Mouse (Mus musculus): Measurements from ENCODE around the gene Tnxb. TPM values are rescaled to one million over a fixed set of nuclear protein-coding genes. Genes with fewer than 3 reads are reported as not detected.

The Tnxb gene
- total and polyA plus RNA-seq, 3 experiments, result 27.3 to 28.8 (median 28.5) TPM

- Histone ChIP-seq H3K79me2 (replicated peaks; ENCODE audit: control insufficient read depth, insufficient read depth, low read length) (no peaks in the 10 kb centered on the region), H3K27ac (no peak overlapping the region), H3K27me3 (ENCODE audit: control insufficient read depth, insufficient read depth, low read length) (no peaks in the 10 kb centered on the region), H3K9ac (ENCODE audit: low read depth, low read length) (no peak overlapping the region), H3K4me3 (no peak overlapping the region), H3K36me3 (ENCODE audit: control insufficient read depth, insufficient read depth, low read length) (no peaks in the 10 kb centered on the region), H3K4me1 (ENCODE audit: control insufficient read depth, insufficient read depth, low read length) (no peaks in the 10 kb centered on the region)
- DNase-seq, result no peak
- intact Hi-C loops (cut with DNase I), result no loop called here
- WGBS, result 41% methylated on average over 3 of the region's 3 CpGs
- TF ChIP-seq EP300 (IDR thresholded peaks at IDR 0.05; ENCODE audit: insufficient read depth, low read depth, low read length) (no peak), CTCF (IDR thresholded peaks at IDR 0.05) (no peak), POLR2A (IDR thresholded peaks at IDR 0.05; ENCODE audit: insufficient read depth, low read depth, low read length) (no peak)
These were observed 91.1 kb downstream of the Tnxb start for GRCm38 (mm10) chr17:34761471-34761870.

Other genes with a start within 250 kb of the Tnxb start
- gene Btnl4, start 193.2 kb upstream of the Tnxb start, total RNA-seq (2021), result not detected
- gene Btnl4, start 193.2 kb upstream of the Tnxb start, polyA plus RNA-seq (2012; rRNA removed), result not detected in 2 replicates
- gene Btnl6, start 153.2 kb upstream of the Tnxb start, total RNA-seq (2021), result not detected
- not detected in 2 replicates for gene Btnl6, start 153.2 kb upstream of the Tnxb start, polyA plus RNA-seq (2012; rRNA removed)
- 10 to 100 TPM; 30.4 to 32.3 TPM for gene Notch4, start 106.3 kb upstream of the Tnxb start, total RNA-seq (2021)
- gene Notch4, start 106.3 kb upstream of the Tnxb start, polyA plus RNA-seq (2012; rRNA removed), result 21.4 and 24.8 TPM in 2 replicates
- gene Gpsm3, start 80.7 kb upstream of the Tnxb start, total RNA-seq (2021), result 1 to 10 TPM; 3.9 to 5.2 TPM
- gene Gpsm3, start 80.7 kb upstream of the Tnxb start, polyA plus RNA-seq (2012; rRNA removed), result 4.4 and 6.4 TPM in 2 replicates
- gene Pbx2, start 79.3 kb upstream of the Tnxb start, total RNA-seq (2021), result 10 to 100 TPM; 16.1 to 18.4 TPM
- gene Pbx2, start 79.3 kb upstream of the Tnxb start, polyA plus RNA-seq (2012; rRNA removed), result 22.1 and 28.3 TPM in 2 replicates
- under 1 TPM; 0.14 to 0.18 TPM for gene Ager, start 72.7 kb upstream of the Tnxb start, total RNA-seq (2021)
- 0.38 and 2.2 TPM in 2 replicates for gene Ager, start 72.7 kb upstream of the Tnxb start, polyA plus RNA-seq (2012; rRNA removed)
- gene Rnf5, start 66.8 kb upstream of the Tnxb start, total RNA-seq (2021), result 10 to 100 TPM; 37.6 to 40.4 TPM
- 71.7 and 92.2 TPM in 2 replicates for gene Rnf5, start 66.8 kb upstream of the Tnxb start, polyA plus RNA-seq (2012; rRNA removed)
- gene Agpat1, start 66.3 kb upstream of the Tnxb start, total RNA-seq (2021), result 10 to 100 TPM; 64.8 to 68.9 TPM
- 178 and 184 TPM in 2 replicates for gene Agpat1, start 66.3 kb upstream of the Tnxb start, polyA plus RNA-seq (2012; rRNA removed)
- 1 to 10 TPM; 1.2 to 1.8 TPM for gene Egfl8, start 54.6 kb upstream of the Tnxb start, total RNA-seq (2021)
- gene Egfl8, start 54.6 kb upstream of the Tnxb start, polyA plus RNA-seq (2012; rRNA removed), result 2.4 and 3.4 TPM in 2 replicates
- gene Ppt2, start 42.0 kb upstream of the Tnxb start, total RNA-seq (2021), result 10 to 100 TPM; 53.0 to 63.9 TPM
- 50.5 and 55.7 TPM in 2 replicates for gene Ppt2, start 42.0 kb upstream of the Tnxb start, polyA plus RNA-seq (2012; rRNA removed)
- gene Prrt1, start 41.0 kb upstream of the Tnxb start, total RNA-seq (2021), result 1 to 10 TPM in 1 of 2 experiments, under 1 TPM in 1; 0.86 to 1.4 TPM
- 2.7 and 7.0 TPM in 2 replicates for gene Prrt1, start 41.0 kb upstream of the Tnxb start, polyA plus RNA-seq (2012; rRNA removed)
- 1 to 10 TPM; 7.9 TPM for gene Fkbpl, start 25.8 kb upstream of the Tnxb start, total RNA-seq (2021)
- 4.0 and 8.8 TPM in 2 replicates for gene Fkbpl, start 25.8 kb upstream of the Tnxb start, polyA plus RNA-seq (2012; rRNA removed)
- gene Atf6b, start 23.4 kb upstream of the Tnxb start, total RNA-seq (2021), result 10 to 100 TPM; 15.3 to 18.4 TPM
- 25.3 and 27.4 TPM in 2 replicates for gene Atf6b, start 23.4 kb upstream of the Tnxb start, polyA plus RNA-seq (2012; rRNA removed)
- gene C4b, start 73.3 kb downstream of the Tnxb start, total RNA-seq (2021), result 10 to 100 TPM; 16.8 to 19.7 TPM
- 18.0 and 26.6 TPM in 2 replicates for gene C4b, start 73.3 kb downstream of the Tnxb start, polyA plus RNA-seq (2012; rRNA removed)
- not detected for gene Cyp21a1, start 134.0 kb downstream of the Tnxb start, total RNA-seq (2021)
- gene Cyp21a1, start 134.0 kb downstream of the Tnxb start, polyA plus RNA-seq (2012; rRNA removed), result 0.09 and 0.20 TPM in 2 replicates
- 1 to 10 TPM; 8.5 to 9.5 TPM for gene Stk19, start 166.4 kb downstream of the Tnxb start, total RNA-seq (2021)
- 14.1 and 17.3 TPM in 2 replicates for gene Stk19, start 166.4 kb downstream of the Tnxb start, polyA plus RNA-seq (2012; rRNA removed)
- gene Dxo, start 166.5 kb downstream of the Tnxb start, total RNA-seq (2021), result 10 to 100 TPM; 12.4 to 14.2 TPM
- 22.9 and 28.3 TPM in 2 replicates for gene Dxo, start 166.5 kb downstream of the Tnxb start, polyA plus RNA-seq (2012; rRNA removed)
- 10 to 100 TPM; 18.1 to 26.8 TPM for gene Skiv2l, start 179.7 kb downstream of the Tnxb start, total RNA-seq (2021)
- gene Skiv2l, start 179.7 kb downstream of the Tnxb start, polyA plus RNA-seq (2012; rRNA removed), result 28.9 and 37.7 TPM in 2 replicates
- gene Nelfe, start 179.9 kb downstream of the Tnxb start, total RNA-seq (2021), result 10 to 100 TPM; 14.9 to 15.8 TPM
- gene Nelfe, start 179.9 kb downstream of the Tnxb start, polyA plus RNA-seq (2012; rRNA removed), result 12.3 and 15.5 TPM in 2 replicates
- gene Cfb, start 192.0 kb downstream of the Tnxb start, total RNA-seq (2021), result 1 to 10 TPM; 2.6 to 3.8 TPM
- gene Cfb, start 192.0 kb downstream of the Tnxb start, polyA plus RNA-seq (2012; rRNA removed), result 3.9 and 5.7 TPM in 2 replicates
- 1 to 10 TPM; 7.9 to 9.0 TPM for gene Zbtb12, start 208.9 kb downstream of the Tnxb start, total RNA-seq (2021)
- 10.0 and 11.0 TPM in 2 replicates for gene Zbtb12, start 208.9 kb downstream of the Tnxb start, polyA plus RNA-seq (2012; rRNA removed)
- not detected for gene Gm20547, start 211.5 kb downstream of the Tnxb start, total RNA-seq (2021)
- not detected in 2 replicates for gene Gm20547, start 211.5 kb downstream of the Tnxb start, polyA plus RNA-seq (2012; rRNA removed)
- 1 to 10 TPM; 1.8 to 3.1 TPM for gene C2, start 227.7 kb downstream of the Tnxb start, total RNA-seq (2021)
- 4.5 and 8.1 TPM in 2 replicates for gene C2, start 227.7 kb downstream of the Tnxb start, polyA plus RNA-seq (2012; rRNA removed)
- gene Ehmt2, start 227.9 kb downstream of the Tnxb start, total RNA-seq (2021), result 10 to 100 TPM; 38.0 to 42.6 TPM
- 61.6 and 64.0 TPM in 2 replicates for gene Ehmt2, start 227.9 kb downstream of the Tnxb start, polyA plus RNA-seq (2012; rRNA removed)
- not detected for gene Slc44a4, start 243.9 kb downstream of the Tnxb start, total RNA-seq (2021)
- 1.1 TPM in 1 of 2 replicates, not detected in the other for gene Slc44a4, start 243.9 kb downstream of the Tnxb start, polyA plus RNA-seq (2012; rRNA removed)

Data from heart, adult 2 months (tissue).